Mouse (Mus musculus) Patski (cell line): ENCODE measurements around the gene Trp53rka. TPM values are rescaled to one million over a fixed set of nuclear protein-coding genes. Genes with fewer than 3 reads are reported as not detected.

ENCODE experiments used
- ATAC-seq: fragments of 100-300 bp; one replicate; pipeline ENCODE4 v1.8.0; 2021
- CTCF ChIA-PET: fragments of 350-600 bp; sonication (Branson Sonifier 250); formaldehyde crosslinking; loops from one replicate; lab custom pipeline; 2022; ENCODE audit warnings: inconsistent platforms; lab: Charles Lee
- POLR2A ChIA-PET: fragments of 350-600 bp; sonication (Branson Sonifier 250); formaldehyde crosslinking; loops from one replicate; lab custom pipeline; 2022; ENCODE audit warnings: antibody characterized with exemption, inconsistent platforms; lab: Charles Lee
- DNase-seq: peaks from one replicate; pipeline ENCODE4 v3.0.0-alpha.2; 2011; ENCODE audit warnings: low read depth, low spot score
- H3K27me3 ChIP-seq: fragments of 371-371 bp; one replicate; pipeline ENCODE4 v1.5.1; 2021
- CTCF ChIP-seq: fragments of 100-300 bp; IDR thresholded peaks from one replicate; pipeline ENCODE4 v1.5.1; 2021
- in situ Hi-C: fragments of 300-500 bp; cut with MboI; formaldehyde crosslinking; loops from 3 replicates; pipeline ENCODE4 v1.11.1; 2018; ENCODE audit warnings: low pct_unique_long_range_greater_than_20kb, mixed read lengths
- polyA plus RNA-seq: library from polyadenylated mRNA; unstranded; gene quantifications from one replicate; pipeline ENCODE4 v1.2.3, GENCODE M21; 2021

Gene Trp53rka
- polyA plus RNA-seq, 1 experiment from 2014 or later = 17.1 TPM

- ChIA-PET POLR2A (no interaction called here), CTCF (no interaction called here)
- no peak for TF ChIP-seq CTCF
- no peak for DNase-seq
- ATAC-seq = no peak
- H3K27me3 ChIP-seq = peaks cover 6% of the 10 kb centered on the region
- in situ Hi-C loops = loop anchor here (25.0 kb wide), 1 partner anchor 369 kb away; the partner anchor contains the start of gene 1700025C18Rik
These were observed 36.4 kb downstream of the Trp53rka start for GRCm38 (mm10) chr2:165456710-165457109.

GRCm38 (mm10) chr2:165452730-165453693 lies 40.1 kb downstream of the Trp53rka start:
- TF ChIP-seq CTCF = no peak
- peaks cover 19% of the 10 kb centered on the region for H3K27me3 ChIP-seq
- CTCF ChIA-PET = no interaction called here
- DNase-seq (no peak), ATAC-seq (no peak)
- POLR2A ChIA-PET = no interaction called here
- in situ Hi-C loops = loop anchor here (25.0 kb wide), 1 partner anchor 366 kb away; the partner anchor contains the start of gene 1700025C18Rik

DNA sequence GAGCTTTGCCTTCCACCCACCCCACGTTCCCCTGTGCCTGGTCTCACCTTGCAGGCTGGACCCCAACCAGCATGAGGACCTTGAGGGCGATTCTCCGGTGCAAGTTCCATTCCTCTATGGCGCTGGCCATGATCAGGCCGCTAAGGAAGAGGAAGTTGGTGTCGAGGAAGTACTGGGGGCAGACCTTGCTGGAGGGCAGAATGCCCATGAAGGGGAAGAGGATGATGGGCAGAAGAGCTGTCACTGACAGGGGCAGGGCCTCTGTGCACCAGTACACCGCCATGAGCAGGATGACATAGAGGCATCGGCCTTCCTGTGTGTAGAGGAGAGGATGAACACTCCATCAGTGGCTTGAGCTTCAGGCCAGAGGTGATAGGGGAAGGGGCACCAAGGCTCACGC lies 44.6 kb downstream of the Trp53rka start:
- H3K27me3 ChIP-seq = peaks cover 16% of the 10 kb centered on the region
- DNase-seq (no peak), ATAC-seq (no peak)
- CTCF ChIA-PET = no interaction called here
- in situ Hi-C loops = loop anchor here (10.0 kb wide), 1 partner anchor 184 kb away; no protein-coding TSS in a partner anchor
- no peak for TF ChIP-seq CTCF
- POLR2A ChIA-PET = no interaction called here

DNA sequence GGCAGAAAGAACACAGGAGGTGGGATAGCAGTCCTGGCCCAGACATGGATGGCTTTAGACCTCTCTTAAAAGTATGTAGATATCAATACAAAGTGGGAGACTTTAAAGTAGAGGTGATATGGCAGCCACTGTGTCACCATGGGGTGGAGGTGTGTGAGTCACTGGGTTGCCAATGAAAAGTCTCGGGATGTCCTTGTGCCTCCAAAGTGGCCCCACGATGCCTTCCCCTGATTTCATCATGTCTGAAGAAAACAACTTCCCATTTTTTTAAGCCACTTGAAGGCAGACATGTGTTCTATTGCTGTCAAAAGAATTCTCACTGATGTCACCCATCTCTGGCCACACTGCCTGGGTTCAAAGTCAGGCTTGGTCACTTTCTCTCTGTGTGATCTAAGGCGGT lies 48.3 kb downstream of the Trp53rka start:
- ChIA-PET POLR2A (no interaction called here), CTCF (no interaction called here)
- no peak for TF ChIP-seq CTCF
- peaks cover 24% of the 10 kb centered on the region for H3K27me3 ChIP-seq
- no peak for DNase-seq
- in situ Hi-C loops = loop anchor here (10.0 kb wide), 1 partner anchor 180 kb away; no protein-coding TSS in a partner anchor
- ATAC-seq = no peak

DNA sequence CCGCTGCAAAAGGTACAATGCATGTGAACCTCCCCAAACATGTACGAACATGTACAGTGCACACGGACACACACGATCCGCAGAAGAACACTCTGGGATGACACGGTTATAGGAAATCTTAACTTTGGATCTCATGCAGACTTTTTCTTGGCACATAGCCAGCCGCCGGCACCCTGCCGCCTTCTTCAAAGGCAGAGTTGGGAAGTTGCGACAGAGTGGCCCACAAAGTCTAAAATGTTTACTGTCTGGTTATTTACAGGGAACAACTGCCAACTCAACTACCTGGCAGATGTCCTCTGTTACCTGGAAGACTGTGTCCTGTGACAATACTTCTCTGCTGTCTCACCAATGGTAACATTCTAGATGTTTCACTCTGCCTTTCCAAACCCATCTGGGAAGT lies 50.1 kb downstream of the Trp53rka start:
- ChIA-PET POLR2A (no interaction called here), CTCF (no interaction called here)
- in situ Hi-C loops = loop anchor here (10.0 kb wide), 1 partner anchor 178 kb away; no protein-coding TSS in a partner anchor
- ATAC-seq (no peak), DNase-seq (no peak)
- TF ChIP-seq CTCF = no peak
- peaks cover 15% of the 10 kb centered on the region for H3K27me3 ChIP-seq

DNA sequence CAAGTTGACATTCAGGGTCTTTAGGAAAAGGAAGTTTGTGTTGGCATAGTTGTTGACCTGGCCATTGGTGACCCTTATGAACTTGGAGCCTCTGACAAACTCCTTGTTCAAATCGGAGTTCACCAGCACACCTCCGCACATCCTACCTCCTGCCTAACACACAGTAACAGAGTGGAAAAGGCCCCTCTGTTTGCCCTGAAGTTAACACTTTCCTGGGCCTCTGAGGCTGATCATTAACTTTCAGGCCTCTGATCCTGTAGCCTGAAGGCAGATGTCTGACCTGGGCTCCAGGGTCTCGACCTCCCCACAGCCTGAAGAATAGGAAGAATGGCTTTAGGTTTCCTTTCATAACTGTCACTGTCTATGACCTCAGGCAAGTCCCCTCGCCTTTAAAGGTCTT lies 51.5 kb downstream of the Trp53rka start:
- TF ChIP-seq CTCF = no peak
- ChIA-PET CTCF (no interaction called here), POLR2A (no interaction called here)
- H3K27me3 ChIP-seq = peaks cover 15% of the 10 kb centered on the region
- DNase-seq = no peak
- in situ Hi-C loops = loop anchor here (10.0 kb wide), 1 partner anchor 177 kb away; no protein-coding TSS in a partner anchor
- no peak for ATAC-seq

Other genes with a start within 250 kb of the Trp53rka start
- gene Slc35c2, start 205.5 kb downstream of the Trp53rka start, polyA plus RNA-seq = 31.2 TPM
- gene Elmo2, start 166.8 kb downstream of the Trp53rka start, polyA plus RNA-seq = 45.2 TPM
- not detected for gene Zfp663, start 124.6 kb downstream of the Trp53rka start, polyA plus RNA-seq
- 8.0 TPM for gene Zfp334, start 105.1 kb downstream of the Trp53rka start, polyA plus RNA-seq
- gene Ocstamp, start 92.9 kb downstream of the Trp53rka start, polyA plus RNA-seq = not detected
- gene Slc13a3, start 20.1 kb downstream of the Trp53rka start, polyA plus RNA-seq = 0.05 TPM
- gene Slc2a10, start 10.5 kb upstream of the Trp53rka start, polyA plus RNA-seq = not detected
- gene Eya2, start 101.7 kb upstream of the Trp53rka start, polyA plus RNA-seq = 49.2 TPM